Mouse (Mus musculus): ENCODE measurements around the gene 0610030E20Rik. TPM values are rescaled to one million over a fixed set of nuclear protein-coding genes. Genes with fewer than 3 reads are reported as not detected.
A peak's percentile ranks its signal among the peaks of the same experiment; 100 is the strongest.

Gene 0610030E20Rik
- total RNA-seq, 2 experiments from 2014 or later, result 26.7 to 34.0 TPM

GRCm38 (mm10) chr6:72389941-72390771 is 43.0 kb downstream of the 0610030E20Rik start, which contains the start of gene Vamp8:
TSS of gene Vamp8 (minus strand) at chr6:72390703.
- peak; percentile 86 for ATAC-seq (ENCODE audit: poor library complexity, severe bottlenecking)

- ATAC-seq (ENCODE audit: poor library complexity, severe bottlenecking), result no peak
These were observed 43.8 kb downstream of the 0610030E20Rik start for GRCm38 (mm10) chr6:72390795-72391521.

DNA sequence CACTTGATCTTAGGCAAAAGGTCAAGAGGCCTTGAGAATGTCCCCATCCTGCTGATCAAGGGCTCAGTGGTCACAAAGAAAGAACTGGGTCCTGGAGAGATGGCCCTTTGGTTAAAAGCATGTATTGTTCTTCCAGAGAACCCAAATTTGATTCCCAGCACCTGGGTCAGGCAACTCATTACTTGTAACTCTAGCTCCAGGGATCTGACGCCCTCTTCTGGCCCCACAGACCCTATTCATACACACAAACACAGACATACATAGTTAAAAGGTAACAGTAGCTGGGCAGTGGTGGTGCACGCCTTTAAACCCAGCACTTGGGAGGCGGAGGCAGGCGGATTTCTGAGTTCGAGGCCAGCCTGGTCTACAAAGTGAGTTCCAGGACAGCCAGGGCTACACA is 45.2 kb downstream of the 0610030E20Rik start:
- no peak for ATAC-seq (ENCODE audit: poor library complexity, severe bottlenecking)

GRCm38 (mm10) chr6:72396837-72397251 is 49.7 kb downstream of the 0610030E20Rik start:
- ATAC-seq (ENCODE audit: poor library complexity, severe bottlenecking), result no peak

DNA sequence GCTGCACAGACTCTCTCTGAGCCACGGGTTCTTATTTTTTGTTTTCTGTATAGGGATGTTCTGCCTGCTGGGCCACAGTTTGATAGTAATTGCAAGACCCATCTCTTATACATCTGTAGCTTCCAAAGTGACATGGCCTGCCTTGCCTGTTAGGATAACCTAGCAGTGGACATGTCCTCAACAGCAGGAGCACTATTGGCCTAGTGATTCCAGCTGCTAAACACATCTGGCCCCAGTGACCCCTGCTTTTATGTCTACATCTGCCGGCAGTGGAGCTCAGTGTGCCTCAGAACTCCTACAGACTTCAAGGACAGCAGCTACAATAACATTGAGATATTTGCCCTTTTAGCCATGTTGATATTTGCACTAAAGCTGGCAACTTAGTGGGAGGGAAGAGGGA is 52.9 kb downstream of the 0610030E20Rik start:
- ATAC-seq (ENCODE audit: poor library complexity, severe bottlenecking), result no peak

- peak; percentile 97 for ATAC-seq (ENCODE audit: poor library complexity, severe bottlenecking)
These were observed 54.8 kb downstream of the 0610030E20Rik start for GRCm38 (mm10) chr6:72401875-72402274.

Other genes starting within 250 kb of the 0610030E20Rik start
- gene St3gal5, start 249.7 kb upstream of the 0610030E20Rik start, total RNA-seq (2015), result 57.9 and 69.2 TPM in 2 replicates
- gene St3gal5, start 249.7 kb upstream of the 0610030E20Rik start, total RNA-seq (2017), result 73.5 and 121 TPM in 2 replicates
- 0.22 TPM in 1 of 2 replicates, not detected in the other for gene Atoh8, start 111.7 kb upstream of the 0610030E20Rik start, total RNA-seq (2015)
- 0.51 TPM in 1 of 2 replicates, not detected in the other for gene Atoh8, start 111.7 kb upstream of the 0610030E20Rik start, total RNA-seq (2017)
- 0.60 TPM in 1 of 2 replicates, not detected in the other for gene Sftpb, start 42.7 kb upstream of the 0610030E20Rik start, total RNA-seq (2015)
- not detected in 2 replicates for gene Sftpb, start 42.7 kb upstream of the 0610030E20Rik start, total RNA-seq (2017)
- 36.8 and 42.1 TPM in 2 replicates for gene Usp39, start 2.1 kb upstream of the 0610030E20Rik start, total RNA-seq (2015)
- 71.7 and 77.1 TPM in 2 replicates for gene Usp39, start 2.1 kb upstream of the 0610030E20Rik start, total RNA-seq (2017)
- 0.20 and 2.3 TPM in 2 replicates for gene Tmem150a, start 8.1 kb downstream of the 0610030E20Rik start, total RNA-seq (2015)
- 0.26 and 0.45 TPM in 2 replicates for gene Tmem150a, start 8.1 kb downstream of the 0610030E20Rik start, total RNA-seq (2017)
- gene Rnf181, start 19.6 kb downstream of the 0610030E20Rik start, total RNA-seq (2015), result 69.3 and 70.0 TPM in 2 replicates
- gene Rnf181, start 19.6 kb downstream of the 0610030E20Rik start, total RNA-seq (2017), result 49.5 and 52.1 TPM in 2 replicates
- gene Vamp5, start 33.2 kb downstream of the 0610030E20Rik start, total RNA-seq (2015), result 15.4 and 20.0 TPM in 2 replicates
- gene Vamp5, start 33.2 kb downstream of the 0610030E20Rik start, total RNA-seq (2017), result 6.5 and 12.4 TPM in 2 replicates
- gene Vamp8, start 43.4 kb downstream of the 0610030E20Rik start, total RNA-seq (2015), result 219 and 236 TPM in 2 replicates
- gene Vamp8, start 43.4 kb downstream of the 0610030E20Rik start, total RNA-seq (2017), result 199 and 241 TPM in 2 replicates
- gene Ggcx, start 67.0 kb downstream of the 0610030E20Rik start, total RNA-seq (2015), result 5.6 and 7.8 TPM in 2 replicates
- 6.0 and 8.3 TPM in 2 replicates for gene Ggcx, start 67.0 kb downstream of the 0610030E20Rik start, total RNA-seq (2017)
- 181 and 183 TPM in 2 replicates for gene Mat2a, start 92.2 kb downstream of the 0610030E20Rik start, total RNA-seq (2015)
- gene Mat2a, start 92.2 kb downstream of the 0610030E20Rik start, total RNA-seq (2017), result 95.4 and 105 TPM in 2 replicates
- 0.25 TPM in 1 of 2 replicates, not detected in the other for gene Sh2d6, start 174.4 kb downstream of the 0610030E20Rik start, total RNA-seq (2015)
- gene Sh2d6, start 174.4 kb downstream of the 0610030E20Rik start, total RNA-seq (2017), result 0.18 TPM in 1 of 2 replicates, not detected in the other
- 164 and 167 TPM in 2 replicates for gene Capg, start 197.1 kb downstream of the 0610030E20Rik start, total RNA-seq (2015)
- 341 and 407 TPM in 2 replicates for gene Capg, start 197.1 kb downstream of the 0610030E20Rik start, total RNA-seq (2017)

All from megakaryocyte, adult 5-6 weeks (primary cell).